Mouse (Mus musculus): ENCODE measurements around the gene Tacc2. TPM values are rescaled to one million over a fixed set of nuclear protein-coding genes. Genes with fewer than 3 reads are reported as not detected.

Gene Tacc2
- polyA plus RNA-seq, 1 experiment: 57.5 TPM

- 96% methylated on average over 4 of the region's 4 CpGs for WGBS
Observed at GRCm38 (mm10) chr7:130606958-130607357, 29.7 kb downstream of the Tacc2 start.

GRCm38 (mm10) chr7:130613973-130614372, 36.7 kb downstream of the Tacc2 start:
- no peak overlapping the region for H3K27ac ChIP-seq (ENCODE audit: insufficient read depth, low read depth, low read length)
- H3K4me1 ChIP-seq (ENCODE audit: control insufficient read depth, insufficient read depth, insufficient read length, low read length): no peaks in the 10 kb centered on the region
- no peaks in the 10 kb centered on the region for H3K27me3 ChIP-seq (ENCODE audit: control insufficient read depth, insufficient read depth, low read length)
- WGBS: 71% methylated on average over 4 of the region's 4 CpGs
- no peaks in the 10 kb centered on the region for H3K36me3 ChIP-seq (ENCODE audit: control insufficient read depth, insufficient read depth, low read length)
- TF ChIP-seq CTCF (IDR thresholded peaks at IDR 0.05; ENCODE audit: extremely low read depth, insufficient read length, insufficient replicate concordance, low read depth, low read length) (no peak), POLR2A (IDR thresholded peaks at IDR 0.05; ENCODE audit: low read depth, low read length) (no peak)
- H3K4me3 ChIP-seq (ENCODE audit: low read depth, low read length): no peak overlapping the region

More at GRCm38 (mm10) chr7:130606958-130607357, 29.7 kb downstream of the Tacc2 start:
- TF ChIP-seq CTCF (IDR thresholded peaks at IDR 0.05; ENCODE audit: extremely low read depth, insufficient read length, insufficient replicate concordance, low read depth, low read length): no peak
- TF ChIP-seq POLR2A (IDR thresholded peaks at IDR 0.05; ENCODE audit: low read depth, low read length): no peak
- Histone ChIP-seq H3K27me3 (ENCODE audit: control insufficient read depth, insufficient read depth, low read length) (no peaks in the 10 kb centered on the region), H3K36me3 (ENCODE audit: control insufficient read depth, insufficient read depth, low read length) (no peaks in the 10 kb centered on the region), H3K27ac (ENCODE audit: insufficient read depth, low read depth, low read length) (no peak overlapping the region), H3K4me1 (ENCODE audit: control insufficient read depth, insufficient read depth, insufficient read length, low read length) (peaks cover 13% of the 10 kb centered on the region), H3K4me3 (ENCODE audit: low read depth, low read length) (no peak overlapping the region)

GRCm38 (mm10) chr7:130617591-130617990, 40.4 kb downstream of the Tacc2 start:
- 93% methylated on average over 3 of the region's 3 CpGs for WGBS
- Histone ChIP-seq H3K4me3 (ENCODE audit: low read depth, low read length) (no peak overlapping the region), H3K27me3 (ENCODE audit: control insufficient read depth, insufficient read depth, low read length) (no peaks in the 10 kb centered on the region), H3K27ac (ENCODE audit: insufficient read depth, low read depth, low read length) (no peak overlapping the region), H3K36me3 (ENCODE audit: control insufficient read depth, insufficient read depth, low read length) (no peaks in the 10 kb centered on the region), H3K4me1 (ENCODE audit: control insufficient read depth, insufficient read depth, insufficient read length, low read length) (no peaks in the 10 kb centered on the region)
- TF ChIP-seq POLR2A (IDR thresholded peaks at IDR 0.05; ENCODE audit: low read depth, low read length): no peak

GRCm38 (mm10) chr7:130621068-130621467, 43.8 kb downstream of the Tacc2 start:
- Histone ChIP-seq H3K27ac (ENCODE audit: insufficient read depth, low read depth, low read length) (no peak overlapping the region), H3K4me1 (ENCODE audit: control insufficient read depth, insufficient read depth, insufficient read length, low read length) (no peaks in the 10 kb centered on the region), H3K27me3 (ENCODE audit: control insufficient read depth, insufficient read depth, low read length) (no peaks in the 10 kb centered on the region), H3K36me3 (ENCODE audit: control insufficient read depth, insufficient read depth, low read length) (no peaks in the 10 kb centered on the region), H3K4me3 (ENCODE audit: low read depth, low read length) (no peak overlapping the region)
- TF ChIP-seq CTCF (IDR thresholded peaks at IDR 0.05; ENCODE audit: extremely low read depth, insufficient read length, insufficient replicate concordance, low read depth, low read length) (no peak), POLR2A (IDR thresholded peaks at IDR 0.05; ENCODE audit: low read depth, low read length) (no peak)
- 90% methylated on average over 2 of the region's 2 CpGs for WGBS

DNA sequence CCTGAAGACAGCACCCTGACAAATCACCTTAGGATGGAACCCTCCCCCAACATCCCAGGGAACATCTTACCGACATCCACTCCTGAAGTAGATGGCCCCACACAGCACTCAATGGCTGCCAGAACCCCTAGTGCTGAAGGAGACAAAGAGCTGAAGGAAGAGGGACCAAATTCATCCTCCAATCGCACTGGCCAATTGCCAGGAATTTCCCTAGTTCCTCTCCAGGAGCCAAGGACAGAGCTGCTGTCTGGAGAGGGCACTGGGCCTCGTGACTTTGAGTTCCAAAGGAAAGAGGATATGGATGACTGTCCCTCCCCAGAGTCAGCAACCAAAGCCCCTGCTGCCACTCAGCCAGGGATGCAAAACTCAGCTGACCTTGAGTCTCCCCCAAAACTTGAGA, 44.7 kb downstream of the Tacc2 start:
- H3K4me3 ChIP-seq (ENCODE audit: low read depth, low read length): no peak overlapping the region
- H3K27me3 ChIP-seq (ENCODE audit: control insufficient read depth, insufficient read depth, low read length): no peaks in the 10 kb centered on the region
- no peaks in the 10 kb centered on the region for H3K36me3 ChIP-seq (ENCODE audit: control insufficient read depth, insufficient read depth, low read length)
- no peak overlapping the region for H3K27ac ChIP-seq (ENCODE audit: insufficient read depth, low read depth, low read length)
- H3K4me1 ChIP-seq (ENCODE audit: control insufficient read depth, insufficient read depth, insufficient read length, low read length): no peaks in the 10 kb centered on the region
- TF ChIP-seq POLR2A (IDR thresholded peaks at IDR 0.05; ENCODE audit: low read depth, low read length): no peak
- no peak for TF ChIP-seq CTCF (IDR thresholded peaks at IDR 0.05; ENCODE audit: extremely low read depth, insufficient read length, insufficient replicate concordance, low read depth, low read length)
- 59% methylated on average over 3 of the region's 3 CpGs for WGBS

GRCm38 (mm10) chr7:130622359-130622758, 45.1 kb downstream of the Tacc2 start:
- Histone ChIP-seq H3K4me3 (ENCODE audit: low read depth, low read length) (no peak overlapping the region), H3K27me3 (ENCODE audit: control insufficient read depth, insufficient read depth, low read length) (no peaks in the 10 kb centered on the region), H3K27ac (ENCODE audit: insufficient read depth, low read depth, low read length) (no peak overlapping the region), H3K36me3 (ENCODE audit: control insufficient read depth, insufficient read depth, low read length) (no peaks in the 10 kb centered on the region), H3K4me1 (ENCODE audit: control insufficient read depth, insufficient read depth, insufficient read length, low read length) (no peaks in the 10 kb centered on the region)
- 84% methylated on average over 4 of the region's 4 CpGs for WGBS
- no peak for TF ChIP-seq CTCF (IDR thresholded peaks at IDR 0.05; ENCODE audit: extremely low read depth, insufficient read length, insufficient replicate concordance, low read depth, low read length)
- no peak for TF ChIP-seq POLR2A (IDR thresholded peaks at IDR 0.05; ENCODE audit: low read depth, low read length)

- TF ChIP-seq CTCF (IDR thresholded peaks at IDR 0.05; ENCODE audit: extremely low read depth, insufficient read length, insufficient replicate concordance, low read depth, low read length) (no peak), POLR2A (IDR thresholded peaks at IDR 0.05; ENCODE audit: low read depth, low read length) (no peak)
- Histone ChIP-seq H3K4me1 (ENCODE audit: control insufficient read depth, insufficient read depth, insufficient read length, low read length) (no peaks in the 10 kb centered on the region), H3K27me3 (ENCODE audit: control insufficient read depth, insufficient read depth, low read length) (no peaks in the 10 kb centered on the region), H3K4me3 (ENCODE audit: low read depth, low read length) (no peak overlapping the region), H3K27ac (ENCODE audit: insufficient read depth, low read depth, low read length) (no peak overlapping the region), H3K36me3 (ENCODE audit: control insufficient read depth, insufficient read depth, low read length) (no peaks in the 10 kb centered on the region)
- 94% methylated on average over 9 of the region's 9 CpGs for WGBS
Observed at GRCm38 (mm10) chr7:130624299-130624698, 47.1 kb downstream of the Tacc2 start.

GRCm38 (mm10) chr7:130625361-130625760, 48.1 kb downstream of the Tacc2 start:
- H3K27me3 ChIP-seq (ENCODE audit: control insufficient read depth, insufficient read depth, low read length): no peaks in the 10 kb centered on the region
- H3K4me1 ChIP-seq (ENCODE audit: control insufficient read depth, insufficient read depth, insufficient read length, low read length): no peaks in the 10 kb centered on the region
- no peaks in the 10 kb centered on the region for H3K36me3 ChIP-seq (ENCODE audit: control insufficient read depth, insufficient read depth, low read length)
- 86% methylated on average over 7 of the region's 7 CpGs for WGBS
- no peak overlapping the region for H3K4me3 ChIP-seq (ENCODE audit: low read depth, low read length)
- H3K27ac ChIP-seq (ENCODE audit: insufficient read depth, low read depth, low read length): no peak overlapping the region
- TF ChIP-seq CTCF (IDR thresholded peaks at IDR 0.05; ENCODE audit: extremely low read depth, insufficient read length, insufficient replicate concordance, low read depth, low read length): no peak
- no peak for TF ChIP-seq POLR2A (IDR thresholded peaks at IDR 0.05; ENCODE audit: low read depth, low read length)

Measured in small intestine, adult 2 months (tissue).